Mouse (Mus musculus): ENCODE results near the gene Adamts20. TPM values are rescaled to one million over a fixed set of nuclear protein-coding genes. Genes with fewer than 3 reads are reported as not detected.

Adamts20 gene
- polyA plus RNA-seq, 1 experiment from 2014 or later = 3.9 TPM

- DNase-seq (ENCODE audit: low spot score) (no peak), ATAC-seq (replicated peaks; ENCODE audit: low FRiP score, low TSS enrichment, low read depth) (no peak)
- Histone ChIP-seq H3K9me3 (ENCODE audit: control insufficient read depth, low read length) (no peaks in the 10 kb centered on the region), H3K4me2 (ENCODE audit: low read length) (no peak overlapping the region), H3K4me1 (replicated peaks; ENCODE audit: control insufficient read depth, insufficient read depth, low read length) (no peaks in the 10 kb centered on the region; the same call in 1 of the 2 replicates), H3K27me3 (replicated peaks; ENCODE audit: control insufficient read depth, insufficient read depth, low read length) (no peaks in the 10 kb centered on the region), H3K4me3 (ENCODE audit: low read depth, low read length) (no peak overlapping the region), H3K36me3 (ENCODE audit: control insufficient read depth, insufficient read depth, low read length) (no peaks in the 10 kb centered on the region), H3K27ac (ENCODE audit: low read depth) (no peak overlapping the region), H3K9ac (ENCODE audit: low read length) (no peak overlapping the region)
- WGBS = 70% methylated on average over 14 of the region's 14 CpGs
Measured at GRCm38 (mm10) chr15:94430681-94431405, 34.4 kb downstream of the Adamts20 start.

- Histone ChIP-seq H3K9me3 (ENCODE audit: control insufficient read depth, low read length) (no peaks in the 10 kb centered on the region), H3K4me2 (ENCODE audit: low read length) (no peak overlapping the region), H3K9ac (ENCODE audit: low read length) (no peak overlapping the region), H3K27ac (ENCODE audit: low read depth) (no peak overlapping the region), H3K36me3 (ENCODE audit: control insufficient read depth, insufficient read depth, low read length) (no peaks in the 10 kb centered on the region), H3K4me1 (replicated peaks; ENCODE audit: control insufficient read depth, insufficient read depth, low read length) (no peaks in the 10 kb centered on the region; the same call in 1 of the 2 replicates), H3K4me3 (ENCODE audit: low read depth, low read length) (no peak overlapping the region), H3K27me3 (replicated peaks; ENCODE audit: control insufficient read depth, insufficient read depth, low read length) (no peaks in the 10 kb centered on the region)
- no peak for ATAC-seq (replicated peaks; ENCODE audit: low FRiP score, low TSS enrichment, low read depth)
- DNase-seq (ENCODE audit: low spot score) = no peak
- 84% methylated on average over 4 of the region's 4 CpGs for WGBS
Measured at GRCm38 (mm10) chr15:94428726-94429125, 36.5 kb downstream of the Adamts20 start.

- Histone ChIP-seq H3K4me1 (replicated peaks; ENCODE audit: control insufficient read depth, insufficient read depth, low read length) (no peaks in the 10 kb centered on the region; the same call in 1 of the 2 replicates), H3K27me3 (replicated peaks; ENCODE audit: control insufficient read depth, insufficient read depth, low read length) (no peaks in the 10 kb centered on the region), H3K4me2 (ENCODE audit: low read length) (no peak overlapping the region), H3K9ac (ENCODE audit: low read length) (no peak overlapping the region), H3K4me3 (ENCODE audit: low read depth, low read length) (no peak overlapping the region), H3K9me3 (ENCODE audit: control insufficient read depth, low read length) (no peaks in the 10 kb centered on the region), H3K36me3 (ENCODE audit: control insufficient read depth, insufficient read depth, low read length) (no peaks in the 10 kb centered on the region), H3K27ac (ENCODE audit: low read depth) (no peak overlapping the region)
- ATAC-seq (replicated peaks; ENCODE audit: low FRiP score, low TSS enrichment, low read depth) (no peak), DNase-seq (ENCODE audit: low spot score) (no peak)
- 86% methylated on average over 9 of the region's 9 CpGs for WGBS
Measured at GRCm38 (mm10) chr15:94427482-94428214, 37.6 kb downstream of the Adamts20 start.

GRCm38 (mm10) chr15:94420526-94420925 lies 44.7 kb downstream of the Adamts20 start:
- H3K27me3 ChIP-seq (replicated peaks; ENCODE audit: control insufficient read depth, insufficient read depth, low read length) = no peaks in the 10 kb centered on the region
- 0 out of 2 replicates have a peak, but pooled peaks cover 3% of the 10 kb centered on the region for H3K4me1 ChIP-seq (replicated peaks; ENCODE audit: control insufficient read depth, insufficient read depth, low read length)
- ATAC-seq (replicated peaks; ENCODE audit: low FRiP score, low TSS enrichment, low read depth) = no peak
- no peak overlapping the region for H3K4me2 ChIP-seq (ENCODE audit: low read length)
- no peak overlapping the region for H3K4me3 ChIP-seq (ENCODE audit: low read depth, low read length)
- DNase-seq (ENCODE audit: low spot score) = no peak
- H3K27ac ChIP-seq (ENCODE audit: low read depth) = no peak overlapping the region
- H3K9me3 ChIP-seq (ENCODE audit: control insufficient read depth, low read length) = no peaks in the 10 kb centered on the region
- WGBS = 28% methylated on average over 6 of the region's 6 CpGs
- no peak overlapping the region for H3K9ac ChIP-seq (ENCODE audit: low read length)
- no peaks in the 10 kb centered on the region for H3K36me3 ChIP-seq (ENCODE audit: control insufficient read depth, insufficient read depth, low read length)

GRCm38 (mm10) chr15:94419167-94419566 lies 46.1 kb downstream of the Adamts20 start:
- H3K4me3 ChIP-seq (ENCODE audit: low read depth, low read length) = no peak overlapping the region
- no peak for DNase-seq (ENCODE audit: low spot score)
- H3K27ac ChIP-seq (ENCODE audit: low read depth) = no peak overlapping the region
- H3K9me3 ChIP-seq (ENCODE audit: control insufficient read depth, low read length) = no peaks in the 10 kb centered on the region
- WGBS = 92% methylated on average over 9 of the region's 9 CpGs
- no peak overlapping the region for H3K9ac ChIP-seq (ENCODE audit: low read length)
- ATAC-seq (replicated peaks; ENCODE audit: low FRiP score, low TSS enrichment, low read depth) = no peak
- H3K4me1 ChIP-seq (replicated peaks; ENCODE audit: control insufficient read depth, insufficient read depth, low read length) = 0 out of 2 replicates have a peak, but pooled peaks cover 3% of the 10 kb centered on the region
- H3K27me3 ChIP-seq (replicated peaks; ENCODE audit: control insufficient read depth, insufficient read depth, low read length) = no peaks in the 10 kb centered on the region
- no peak overlapping the region for H3K4me2 ChIP-seq (ENCODE audit: low read length)
- H3K36me3 ChIP-seq (ENCODE audit: control insufficient read depth, insufficient read depth, low read length) = no peaks in the 10 kb centered on the region

GRCm38 (mm10) chr15:94418427-94418826 lies 46.8 kb downstream of the Adamts20 start:
- ATAC-seq (replicated peaks; ENCODE audit: low FRiP score, low TSS enrichment, low read depth) (no peak), DNase-seq (ENCODE audit: low spot score) (no peak)
- Histone ChIP-seq H3K4me1 (replicated peaks; ENCODE audit: control insufficient read depth, insufficient read depth, low read length) (0 out of 2 replicates have a peak, but pooled peaks cover 3% of the 10 kb centered on the region), H3K9me3 (ENCODE audit: control insufficient read depth, low read length) (no peaks in the 10 kb centered on the region), H3K27ac (ENCODE audit: low read depth) (no peak overlapping the region), H3K36me3 (ENCODE audit: control insufficient read depth, insufficient read depth, low read length) (no peaks in the 10 kb centered on the region), H3K4me3 (ENCODE audit: low read depth, low read length) (no peak overlapping the region), H3K4me2 (ENCODE audit: low read length) (no peak overlapping the region), H3K9ac (ENCODE audit: low read length) (no peak overlapping the region), H3K27me3 (replicated peaks; ENCODE audit: control insufficient read depth, insufficient read depth, low read length) (no peaks in the 10 kb centered on the region)
- 86% methylated on average over 5 of the region's 5 CpGs for WGBS

- DNase-seq (ENCODE audit: low spot score) (no peak), ATAC-seq (replicated peaks; ENCODE audit: low FRiP score, low TSS enrichment, low read depth) (no peak)
- Histone ChIP-seq H3K36me3 (ENCODE audit: control insufficient read depth, insufficient read depth, low read length) (no peaks in the 10 kb centered on the region), H3K27ac (ENCODE audit: low read depth) (no peak overlapping the region), H3K27me3 (replicated peaks; ENCODE audit: control insufficient read depth, insufficient read depth, low read length) (no peaks in the 10 kb centered on the region), H3K4me3 (ENCODE audit: low read depth, low read length) (no peak overlapping the region), H3K9me3 (ENCODE audit: control insufficient read depth, low read length) (no peaks in the 10 kb centered on the region), H3K4me1 (replicated peaks; ENCODE audit: control insufficient read depth, insufficient read depth, low read length) (0 out of 2 replicates have a peak, but pooled peaks cover 3% of the 10 kb centered on the region), H3K9ac (ENCODE audit: low read length) (no peak overlapping the region), H3K4me2 (ENCODE audit: low read length) (no peak overlapping the region)
- 70% methylated on average over 18 of the region's 18 CpGs for WGBS
Measured at GRCm38 (mm10) chr15:94417216-94418155, 47.7 kb downstream of the Adamts20 start.

- ATAC-seq (replicated peaks; ENCODE audit: low FRiP score, low TSS enrichment, low read depth) (no peak), DNase-seq (ENCODE audit: low spot score) (no peak)
- Histone ChIP-seq H3K27ac (ENCODE audit: low read depth) (no peak overlapping the region), H3K36me3 (ENCODE audit: control insufficient read depth, insufficient read depth, low read length) (no peaks in the 10 kb centered on the region), H3K9ac (ENCODE audit: low read length) (no peak overlapping the region), H3K4me1 (replicated peaks; ENCODE audit: control insufficient read depth, insufficient read depth, low read length) (no peaks in the 10 kb centered on the region), H3K9me3 (ENCODE audit: control insufficient read depth, low read length) (no peaks in the 10 kb centered on the region), H3K4me2 (ENCODE audit: low read length) (no peak overlapping the region), H3K4me3 (ENCODE audit: low read depth, low read length) (no peak overlapping the region), H3K27me3 (replicated peaks; ENCODE audit: control insufficient read depth, insufficient read depth, low read length) (no peaks in the 10 kb centered on the region)
- WGBS = 86% methylated on average over 7 of the region's 7 CpGs
Measured at GRCm38 (mm10) chr15:94409832-94410231, 55.4 kb downstream of the Adamts20 start.
